Mouse (Mus musculus): Measurements from ENCODE around the gene 1700020D05Rik.
"Not testable (repeated sequence)": the region's sequence is repeated elsewhere in the genome, so short reads cannot be mapped to it uniquely, and the experiment has no call there.

Gene 1700020D05Rik

DNA sequence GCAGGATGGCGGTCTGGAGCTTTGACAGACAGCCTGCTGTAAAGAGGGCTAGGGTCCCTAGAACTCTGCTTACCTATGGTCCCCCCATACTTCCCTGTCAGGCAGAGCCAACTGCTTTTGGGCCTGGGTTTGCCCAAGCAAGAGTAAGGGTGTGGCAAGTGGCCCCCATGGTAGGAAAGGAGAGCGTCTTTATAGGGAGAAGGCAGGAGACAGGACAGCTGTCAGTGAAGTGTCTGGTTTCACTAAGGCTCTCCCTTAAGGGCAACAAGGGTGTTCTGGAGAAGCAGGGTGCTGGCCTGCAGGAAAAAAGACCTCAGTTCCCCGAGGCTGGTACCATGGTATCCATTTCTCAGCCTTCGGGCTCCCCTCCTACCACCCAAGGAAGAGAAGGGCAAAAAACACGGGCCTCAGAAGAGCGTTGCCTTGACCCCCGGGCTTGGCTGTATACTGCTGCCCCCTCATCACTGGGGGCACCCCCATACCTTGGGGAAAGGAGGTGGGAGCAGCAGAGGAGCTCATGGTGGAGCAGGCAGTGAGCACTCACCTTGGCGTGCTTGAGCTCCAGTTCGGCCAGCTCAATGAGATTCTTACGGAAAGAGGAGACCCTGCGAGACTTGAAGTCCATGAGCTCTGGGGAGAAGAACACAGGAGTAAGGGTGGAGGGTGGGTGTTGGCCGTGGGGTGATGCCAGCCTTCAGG, 8.1 kb downstream of the 1700020D05Rik start:
- in situ Hi-C loops (cut with MboI, MseI), result no loop called here

GRCm38 (mm10) chr19:5494314-5494713, 9.3 kb downstream of the 1700020D05Rik start:
- in situ Hi-C loops (cut with MboI, MseI), result no loop called here

DNA sequence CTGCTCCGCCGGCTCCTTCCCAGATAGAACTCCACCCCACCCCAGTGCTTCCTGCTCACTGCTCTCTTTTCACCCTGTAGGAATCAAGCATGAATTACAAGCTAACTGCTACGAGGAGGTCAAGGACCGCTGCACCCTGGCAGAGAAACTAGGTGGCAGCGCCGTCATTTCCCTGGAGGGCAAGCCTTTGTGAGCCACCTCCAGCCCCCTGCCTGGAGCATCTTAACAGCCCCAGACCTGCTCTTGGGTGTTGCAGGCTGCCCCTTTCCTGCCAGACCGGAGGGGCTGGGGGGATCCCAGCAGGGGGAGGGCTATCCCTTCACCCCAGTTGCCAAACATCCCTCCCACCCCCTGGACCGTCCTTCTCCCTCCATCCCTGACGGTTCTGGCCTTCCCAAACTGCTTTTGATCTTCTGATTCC, 10.3 kb downstream of the 1700020D05Rik start:
- in situ Hi-C loops (cut with MboI, MseI), result not testable (repeated sequence)

DNA sequence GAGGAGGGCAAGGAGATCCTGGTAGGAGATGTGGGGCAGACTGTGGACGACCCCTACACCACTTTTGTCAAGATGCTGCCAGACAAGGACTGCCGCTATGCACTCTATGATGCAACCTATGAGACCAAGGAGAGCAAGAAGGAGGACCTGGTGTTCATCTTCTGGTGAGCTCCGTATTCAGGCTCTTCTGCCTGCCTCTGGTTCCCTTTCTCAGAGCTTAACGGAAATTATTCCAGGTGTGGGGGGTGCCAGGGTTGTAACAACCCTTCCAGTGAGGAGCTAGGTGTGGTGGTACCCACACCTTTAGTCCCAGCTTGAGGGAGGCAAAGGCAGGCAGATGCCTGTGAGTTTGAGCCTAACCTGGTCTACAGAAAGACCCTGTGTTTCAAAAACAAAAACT, 10.9 kb downstream of the 1700020D05Rik start:
- in situ Hi-C loops (cut with MboI, MseI), result no loop called here

DNA sequence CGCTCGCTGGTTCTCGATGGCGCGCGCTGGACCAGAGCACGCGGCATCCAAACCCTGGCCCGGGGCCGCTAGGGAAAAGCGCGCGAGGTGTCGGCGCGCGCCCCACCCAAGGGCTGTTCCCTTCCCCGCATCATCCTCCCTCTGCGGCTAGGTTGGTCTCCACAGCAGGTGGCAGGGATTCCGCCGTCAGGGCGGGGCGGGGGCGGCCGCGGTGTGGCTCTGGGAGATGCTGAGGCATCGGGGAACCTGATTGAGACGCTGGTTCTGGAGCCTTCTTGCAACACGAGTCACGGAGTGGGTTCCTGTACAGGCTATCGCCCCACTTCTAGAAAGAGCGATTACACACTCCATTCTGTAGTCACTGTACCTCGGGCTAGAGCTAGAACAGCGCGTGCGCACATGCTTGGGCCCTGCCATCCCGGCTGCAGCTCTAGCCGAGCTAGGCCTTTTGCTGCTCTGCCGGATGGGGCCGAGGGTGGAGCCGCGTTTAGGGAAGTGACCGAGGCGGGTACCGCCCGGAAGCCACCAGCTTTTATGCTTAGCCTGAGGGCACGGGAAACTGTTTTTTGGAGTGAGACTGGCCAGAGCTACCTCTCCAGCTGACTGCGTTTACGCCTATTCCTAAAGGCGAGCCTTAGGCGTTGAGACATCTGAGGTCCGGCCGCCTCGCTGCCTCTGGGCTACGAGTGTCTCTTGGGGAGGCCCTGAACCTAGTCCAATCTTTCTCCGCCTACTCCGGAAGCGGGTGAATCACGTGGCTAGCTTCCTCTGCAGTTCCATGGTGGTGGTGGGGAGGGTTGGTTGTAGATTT, 12.5 kb downstream of the 1700020D05Rik start:
- in situ Hi-C loops (cut with MboI, MseI), result no loop called here

DNA sequence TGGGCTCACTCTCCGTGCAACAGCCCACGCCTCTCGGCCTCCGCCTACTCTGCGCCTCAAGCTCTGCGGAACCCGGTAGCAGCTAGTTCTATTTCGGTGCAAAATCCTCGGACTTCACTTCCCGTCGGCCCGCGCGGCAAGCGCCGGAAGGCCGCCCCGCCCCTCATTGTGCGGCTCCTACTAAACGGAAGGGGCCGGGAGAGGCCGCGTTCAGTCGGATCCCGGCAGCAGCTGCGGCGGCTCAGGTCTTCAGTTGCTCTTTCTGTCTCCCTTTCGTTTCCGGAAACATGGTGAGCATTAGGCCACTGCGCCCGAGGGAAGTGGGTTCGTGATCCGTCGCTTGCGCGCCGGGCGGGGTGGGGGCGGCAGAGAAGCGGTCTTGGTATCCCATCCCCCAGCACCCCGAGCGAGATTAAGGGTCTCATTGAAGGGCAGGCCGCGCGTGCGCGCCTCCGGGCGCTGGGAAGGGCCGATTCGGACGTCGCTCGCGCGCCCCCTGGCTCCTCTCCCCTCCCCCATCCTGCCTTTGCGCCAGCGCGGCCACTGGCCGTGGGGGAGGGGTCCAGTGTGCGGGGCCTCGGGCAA, 13.2 kb downstream of the 1700020D05Rik start, which contains the start of gene Cfl1:
Cfl1 (plus strand) TSS at position 143 of the 585 bp plus-strand sequence.
- in situ Hi-C loops (cut with MboI, MseI), result no loop called here

GRCm38 (mm10) chr19:5489721-5490120, 13.9 kb downstream of the 1700020D05Rik start:
- in situ Hi-C loops (cut with MboI, MseI), result not testable (repeated sequence)

- in situ Hi-C loops (cut with MboI, MseI), result no loop called here
These were observed 14.6 kb downstream of the 1700020D05Rik start for GRCm38 (mm10) chr19:5488878-5489571.

DNA sequence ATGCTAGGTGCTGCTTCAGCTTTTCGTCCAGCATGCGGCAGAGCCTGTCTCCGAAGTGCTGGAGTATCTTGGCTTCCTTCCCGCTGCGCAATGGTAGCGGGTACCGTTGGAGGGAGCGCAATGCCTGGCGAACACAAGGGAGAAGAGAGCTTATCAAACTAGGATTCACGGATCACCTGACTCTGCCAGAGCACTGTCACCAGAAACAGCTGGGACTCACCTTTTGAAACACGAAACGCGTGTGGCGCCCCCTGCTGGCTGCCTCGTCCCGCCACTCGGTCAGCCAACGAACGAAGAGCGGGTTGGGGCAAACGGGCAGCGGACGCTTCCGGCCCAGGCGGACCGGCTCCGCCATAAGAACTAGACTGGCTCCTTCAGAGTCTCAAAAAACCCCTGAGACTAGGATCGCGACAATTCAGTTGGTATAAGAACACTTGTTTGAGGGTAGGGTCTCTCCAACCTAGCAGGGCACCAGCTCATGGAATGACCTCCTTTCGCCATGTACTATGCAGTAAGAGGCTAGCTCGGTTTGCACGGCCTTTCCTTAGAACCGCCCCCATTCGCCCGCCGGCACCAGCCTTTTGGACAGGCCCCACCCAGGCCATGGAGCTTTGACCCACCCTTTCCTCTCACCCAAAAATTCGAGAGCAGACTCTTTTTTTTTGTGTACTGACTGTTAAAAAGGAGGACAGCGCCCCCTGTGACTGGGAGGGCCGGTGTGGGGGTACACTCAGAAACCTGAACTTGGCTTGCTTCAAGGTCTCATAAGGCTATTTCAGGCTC, 15.6 kb downstream of the 1700020D05Rik start, which contains the start of gene Mus81:
Mus81 (minus strand) TSS at position 635 of the 783 bp plus-strand sequence.
- in situ Hi-C loops (cut with MboI, MseI), result no loop called here

- in situ Hi-C loops (cut with MboI, MseI), result no loop called here
These were observed 16.8 kb downstream of the 1700020D05Rik start for GRCm38 (mm10) chr19:5486771-5487170.

GRCm38 (mm10) chr19:5486286-5486685, 17.3 kb downstream of the 1700020D05Rik start:
- in situ Hi-C loops (cut with MboI, MseI), result no loop called here

- in situ Hi-C loops (cut with MboI, MseI), result no loop called here
These were observed 17.8 kb downstream of the 1700020D05Rik start for GRCm38 (mm10) chr19:5485821-5486220.

DNA sequence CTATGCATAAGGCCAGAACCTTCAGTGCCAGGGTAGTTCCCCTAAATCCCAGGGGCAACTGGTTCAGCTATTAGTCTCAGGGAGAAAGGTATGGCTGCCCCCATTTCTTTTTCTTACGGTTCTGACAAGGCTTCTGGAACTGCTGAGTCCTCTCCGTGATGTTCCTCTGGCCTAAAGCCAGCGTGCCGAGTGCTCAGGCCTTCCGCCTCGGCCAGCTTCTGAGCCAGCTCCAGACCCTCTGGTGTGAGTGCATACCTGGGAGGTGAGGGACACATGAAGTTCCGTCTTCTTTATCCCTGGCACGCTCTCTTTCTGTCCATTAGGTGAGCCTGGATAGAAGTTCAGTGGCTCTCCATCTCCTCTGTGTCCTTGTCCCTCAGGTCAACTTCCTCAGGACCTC, 18.2 kb downstream of the 1700020D05Rik start:
- in situ Hi-C loops (cut with MboI, MseI), result no loop called here

DNA sequence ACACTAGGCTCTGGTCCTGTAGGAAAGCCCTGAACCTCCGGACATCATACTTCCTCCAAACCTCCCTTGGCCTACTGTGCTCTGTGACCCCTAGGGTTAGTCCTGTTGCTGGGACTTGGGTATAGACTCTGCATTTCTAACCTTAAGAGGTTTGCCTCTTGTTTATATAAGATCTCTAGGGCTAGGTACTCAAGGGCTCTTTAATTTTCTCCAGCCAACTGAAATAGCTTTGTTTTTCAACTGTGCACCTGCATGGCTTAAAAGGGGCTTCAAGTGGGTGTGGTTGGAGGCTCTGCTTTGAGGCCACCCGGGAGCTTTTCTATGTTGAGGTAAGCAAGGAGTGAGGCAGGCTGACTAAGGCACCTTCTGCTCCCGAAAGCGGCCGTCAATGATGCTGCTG, 19.1 kb downstream of the 1700020D05Rik start:
- in situ Hi-C loops (cut with MboI, MseI), result no loop called here

GRCm38 (mm10) chr19:5483386-5484359, 19.9 kb downstream of the 1700020D05Rik start:
- in situ Hi-C loops (cut with MboI, MseI), result no loop called here

DNA sequence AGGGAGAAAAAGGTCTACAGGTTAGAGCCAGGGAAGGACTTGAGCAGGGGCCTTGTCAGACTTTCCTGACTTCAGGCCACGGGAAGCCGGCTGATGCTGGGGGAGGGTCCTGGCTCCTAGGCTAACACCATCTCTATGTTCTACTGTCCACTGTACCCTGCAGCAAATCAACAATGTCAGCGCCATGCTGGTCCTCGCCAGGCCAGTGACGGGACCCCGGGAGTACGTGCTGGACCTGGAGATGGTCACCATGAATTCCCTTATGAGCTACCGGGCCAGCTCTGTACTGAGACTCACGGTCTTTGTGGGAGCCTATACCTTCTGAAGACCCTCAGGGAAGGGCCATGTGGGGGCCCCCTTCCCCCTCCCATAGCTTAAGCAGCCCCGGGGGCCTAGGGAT, 22.2 kb downstream of the 1700020D05Rik start:
- in situ Hi-C loops (cut with MboI, MseI), result no loop called here

DNA sequence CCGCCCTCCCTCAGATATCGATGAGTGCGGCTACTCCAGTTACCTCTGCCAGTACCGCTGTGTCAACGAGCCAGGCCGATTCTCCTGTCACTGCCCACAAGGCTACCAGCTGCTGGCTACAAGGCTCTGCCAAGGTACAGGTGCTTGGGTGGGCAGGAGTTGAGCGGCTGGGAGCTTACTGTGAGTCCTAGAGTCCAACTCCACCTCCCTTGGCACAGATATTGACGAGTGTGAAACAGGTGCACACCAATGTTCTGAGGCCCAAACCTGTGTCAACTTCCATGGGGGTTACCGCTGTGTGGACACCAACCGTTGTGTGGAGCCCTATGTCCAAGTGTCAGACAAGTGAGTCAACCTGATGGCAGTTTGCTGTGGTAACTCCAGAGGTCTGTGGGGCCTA, 23.6 kb downstream of the 1700020D05Rik start:
- in situ Hi-C loops (cut with MboI, MseI), result no loop called here

DNA sequence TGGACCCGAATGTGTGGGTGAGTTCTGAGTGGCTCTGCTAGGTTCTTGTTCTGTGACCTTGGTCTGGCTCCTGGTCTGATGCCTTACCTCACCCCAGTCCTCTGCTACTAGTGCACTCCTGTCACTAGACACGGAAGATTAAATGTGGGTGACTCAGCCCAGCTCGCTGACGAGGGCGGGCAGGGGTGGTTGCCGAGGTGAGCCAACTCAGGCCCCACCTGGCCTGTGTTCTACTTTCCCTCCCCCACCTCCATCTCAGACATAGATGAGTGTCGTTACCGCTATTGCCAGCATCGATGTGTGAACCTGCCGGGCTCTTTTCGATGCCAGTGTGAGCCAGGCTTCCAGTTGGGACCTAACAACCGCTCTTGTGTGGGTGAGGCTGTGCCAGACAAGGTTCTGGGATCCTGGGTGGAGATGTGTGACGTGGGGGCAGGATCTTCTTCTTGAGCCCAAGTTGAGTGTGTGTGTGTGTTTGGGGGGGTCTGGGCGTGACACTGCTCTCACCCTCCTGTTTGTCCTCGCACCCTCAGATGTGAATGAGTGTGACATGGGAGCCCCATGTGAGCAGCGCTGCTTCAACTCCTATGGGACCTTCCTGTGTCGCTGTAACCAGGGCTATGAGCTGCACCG, 25.8 kb downstream of the 1700020D05Rik start:
- in situ Hi-C loops (cut with MboI, MseI), result no loop called here

DNA sequence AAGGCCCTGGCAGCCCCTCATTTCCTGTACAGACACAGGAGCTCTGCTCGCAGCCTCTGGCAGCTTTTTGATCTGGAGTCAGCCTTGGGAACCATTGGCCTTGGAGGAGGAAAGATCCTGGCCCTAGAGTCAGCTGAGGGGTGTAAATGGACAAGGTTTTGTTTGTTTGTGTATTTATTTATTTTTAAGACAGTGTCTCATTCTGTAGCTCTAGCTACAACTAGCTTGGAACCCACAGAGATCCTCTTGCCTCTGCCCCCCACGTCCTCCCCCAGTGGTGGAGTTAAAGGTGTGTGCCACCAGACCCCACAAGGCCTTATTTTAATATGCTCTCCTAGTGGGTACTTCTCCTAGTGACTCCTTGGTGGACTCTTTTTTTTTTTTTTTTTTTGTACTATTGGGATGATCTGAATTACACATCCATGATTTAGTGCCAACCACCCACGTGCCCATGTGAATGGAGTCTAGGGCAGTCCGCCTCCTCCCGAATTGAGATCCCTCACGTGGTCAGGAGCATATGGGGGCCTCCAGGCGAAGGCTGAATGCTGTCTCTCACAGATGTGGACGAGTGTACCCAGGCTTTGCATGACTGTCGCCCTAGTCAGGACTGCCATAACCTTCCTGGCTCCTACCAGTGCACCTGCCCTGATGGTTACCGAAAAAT, 26.5 kb downstream of the 1700020D05Rik start:
- in situ Hi-C loops (cut with MboI, MseI), result no loop called here
